Mouse (Mus musculus) forebrain, embryonic 12.5 days (tissue): ENCODE measurements at regions not wholly inside any gene's neighbourhood (a gene's known extent, or its start where the extent isn't known, plus 50 kb on each side); places are given as distances from the start of the nearest gene placed in this dataset. TPM values are rescaled to one million over a fixed set of nuclear protein-coding genes. Genes with fewer than 3 reads are reported as not detected.

Experiments used
- ATAC-seq: fragments of 200-750 bp; cut with Nextera tagmentation; 2 replicates; pipeline ENCODE4 v1.8.0; 2017; ENCODE audit warnings: moderate TSS enrichment; ENCODE audit not compliant: low FRiP score
- H3K27ac ChIP-seq: fragments of 300-500 bp; sonication (generic); 2 replicates; pipeline ENCODE4 v1.5.1; 2016; ENCODE audit warnings: mild to moderate bottlenecking
- H3K27me3 ChIP-seq: fragments of 300-500 bp; sonication (generic); 2 replicates; pipeline ENCODE4 v1.6.1; 2016; ENCODE audit warnings: mild to moderate bottlenecking
- H3K36me3 ChIP-seq: fragments of 300-500 bp; sonication (generic); replicated peaks from 2 replicates; pipeline ENCODE4 v1.6.1; 2016; ENCODE audit warnings: mild to moderate bottlenecking
- H3K4me1 ChIP-seq: fragments of 300-500 bp; sonication (generic); 2 replicates; pipeline ENCODE4 v1.6.1; 2016
- H3K4me2 ChIP-seq: fragments of 300-500 bp; sonication (generic); 2 replicates; pipeline ENCODE4 v1.6.1; 2016; ENCODE audit warnings: mild to moderate bottlenecking, moderate library complexity
- H3K4me3 ChIP-seq: fragments of 300-500 bp; sonication (generic); replicated peaks from 2 replicates; pipeline ENCODE4 v1.5.1; 2016; ENCODE audit warnings: mild to moderate bottlenecking
- H3K9ac ChIP-seq: fragments of 300-500 bp; sonication (generic); 2 replicates; pipeline ENCODE4 v1.6.1; 2016; ENCODE audit warnings: mild to moderate bottlenecking
- H3K9me3 ChIP-seq: fragments of 300-500 bp; sonication (generic); 2 replicates; pipeline ENCODE4 v1.6.1; 2016
- WGBS: fragments of 180-500 bp; shearing (Covaris S2); methylation state at CpG from one replicate; pipeline ENCODE4 v1.1.7; 2016; 5-methylcytosine and 5-hydroxymethylcytosine counted together
- microRNA-seq: library from miRNA; unstranded; fragments of <30 nt; microRNA quantifications from one replicate; pipeline ENCODE4, GENCODE M21; 2017

- H3K9ac ChIP-seq, result no peak overlapping the region
- H3K4me2 ChIP-seq, result no peak overlapping the region
- H3K27ac ChIP-seq, result no peak overlapping the region
- no peaks in the 10 kb centered on the region for H3K36me3 ChIP-seq
- 75% methylated on average over 5 of the region's 5 CpGs for WGBS
- H3K4me1 ChIP-seq, result no peaks in the 10 kb centered on the region
- no peaks in the 10 kb centered on the region for H3K9me3 ChIP-seq
- no peaks in the 10 kb centered on the region for H3K27me3 ChIP-seq
- ATAC-seq, result no peak
- H3K4me3 ChIP-seq, result no peak overlapping the region
Observed at GRCm38 (mm10) chr1:46963973-46964727, 71.5 kb upstream of the Slc39a10 start.

Small RNA genes in the stretch of these regions (microRNA-seq; reads per million reads assigned to microRNA genes)
- not detected for gene Mir6350
